Mouse (Mus musculus): ENCODE measurements at regions not wholly inside any gene's neighbourhood (a gene's known extent, or its start where the extent isn't known, plus 50 kb on each side); places are given as distances from the start of the nearest gene placed in this dataset.

DNA sequence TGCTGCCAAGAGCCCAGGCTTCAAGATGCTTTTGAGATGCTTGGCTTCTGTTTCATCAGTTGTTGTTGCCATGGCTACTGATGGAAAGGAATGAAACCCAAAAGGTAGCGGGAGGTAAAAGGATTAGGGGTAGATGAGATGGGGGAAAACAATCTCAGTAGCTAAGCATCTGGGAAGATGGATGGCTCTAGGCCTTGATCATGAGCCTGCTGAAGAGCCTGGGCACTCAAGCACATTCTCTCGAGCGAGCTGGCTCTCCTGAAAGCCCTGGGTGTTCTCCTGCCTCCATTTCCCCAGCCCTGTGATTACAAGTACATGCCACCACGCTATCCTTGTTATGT, 92.3 kb upstream of the Nrsn1 start:
- DNase-seq (ENCODE audit: low read depth, low spot score) = no peak

DNA sequence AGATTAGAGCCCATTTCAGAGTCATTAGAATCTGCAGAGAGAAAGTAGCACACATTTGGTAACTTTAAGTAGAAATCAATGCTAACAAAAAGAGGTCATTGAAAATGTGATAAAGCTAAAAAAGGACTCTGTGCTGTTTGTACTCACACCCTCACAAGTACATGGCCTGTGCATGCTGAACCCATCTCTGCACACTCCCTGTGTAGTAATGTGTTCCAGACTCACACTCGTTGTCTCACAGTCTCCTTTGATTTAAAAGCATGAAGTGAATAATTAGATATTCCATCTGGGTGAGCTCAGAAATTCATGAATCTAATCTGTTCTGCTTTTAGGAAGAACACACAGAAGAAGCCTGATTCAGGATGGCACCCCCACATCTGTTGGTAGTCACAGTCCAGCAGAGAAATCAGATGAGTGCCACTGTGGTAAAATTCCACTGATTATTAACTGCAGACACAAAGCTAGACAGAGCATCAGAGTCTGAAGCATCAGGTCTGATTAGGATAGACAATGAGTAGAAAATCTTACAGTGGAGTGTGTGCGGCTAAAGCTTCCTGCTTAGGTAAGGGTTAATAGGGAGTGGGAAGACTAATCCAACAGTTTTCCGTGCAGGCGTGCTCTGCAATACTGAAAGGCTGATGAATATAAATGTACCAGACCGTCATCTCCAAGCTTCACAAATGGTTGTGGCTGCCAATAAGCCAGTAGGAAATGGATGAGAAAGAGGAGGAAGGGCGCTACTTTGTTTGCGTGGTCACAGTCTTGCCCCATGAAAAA, 91.7 kb upstream of the Nrsn1 start:
- no peak for DNase-seq (ENCODE audit: low read depth, low spot score)
- H3K9me3 ChIP-seq (replicated peaks; ENCODE audit: insufficient read depth, low read length) = no peaks in the 10 kb centered on the region
- no peaks in the 10 kb centered on the region for H3K27me3 ChIP-seq (ENCODE audit: control insufficient read depth in 1 of 2, insufficient read depth in 2 of 2, low read length in 2 of 2)
- no peak overlapping the region for H3K4me3 ChIP-seq (ENCODE audit: control insufficient read depth in 1 of 2, insufficient read depth in 1 of 2, low read depth in 2 of 2, low read length in 2 of 2)
- H3K4me1 ChIP-seq (ENCODE audit: control insufficient read depth in 1 of 2, insufficient read depth in 2 of 2, low read length in 2 of 2) = no peaks in the 10 kb centered on the region
- no peak overlapping the region for H3K9ac ChIP-seq (ENCODE audit: control insufficient read depth, low read depth, low read length, poor library complexity, severe bottlenecking)
- H3K79me2 ChIP-seq (ENCODE audit: control insufficient read depth, insufficient read depth, low read length, poor library complexity) = no peaks in the 10 kb centered on the region
- TF ChIP-seq MYC (IDR thresholded peaks at IDR 0.05; ENCODE audit: low read depth, low read length) (no peak), E2F4 (IDR thresholded peaks at IDR 0.05; ENCODE audit: borderline replicate concordance, low read depth, low read length) (no peak), GATA1 (IDR thresholded peaks at IDR 0.05; ENCODE audit: low read depth, low read length) (no peak), JUND (IDR thresholded peaks at IDR 0.05; ENCODE audit: low read depth, low read length) (no peak), CTCF (IDR thresholded peaks at IDR 0.05 in 2 of 3, conservative IDR thresholded peaks at IDR 0.05 in 1 of 3; ENCODE audit: control insufficient read depth in 1 of 3, insufficient read depth in 1 of 3, low read depth in 2 of 3, low read length in 3 of 3, poor library complexity in 1 of 3, severe bottlenecking in 1 of 3) (no peak), KAT2A (conservative IDR thresholded peaks at IDR 0.05; ENCODE audit: low read depth, low read length) (no peak), UBTF (IDR thresholded peaks at IDR 0.05; ENCODE audit: borderline replicate concordance, insufficient read depth, low read depth, low read length) (no peak)
- no peak overlapping the region for H3K27ac ChIP-seq (ENCODE audit: control insufficient read depth, low read depth, low read length)
- H3K36me3 ChIP-seq (ENCODE audit: control insufficient read depth in 1 of 2, insufficient read depth in 2 of 2, low read length in 2 of 2) = no peaks in the 10 kb centered on the region

More for the DNA sequence above, 92.3 kb upstream of the Nrsn1 start:
- Histone ChIP-seq H3K9ac (ENCODE audit: control insufficient read depth, low read depth, low read length, poor library complexity, severe bottlenecking) (no peak overlapping the region), H3K27ac (ENCODE audit: control insufficient read depth, low read depth, low read length) (no peak overlapping the region), H3K27me3 (ENCODE audit: control insufficient read depth in 1 of 2, insufficient read depth in 2 of 2, low read length in 2 of 2) (no peaks in the 10 kb centered on the region), H3K79me2 (ENCODE audit: control insufficient read depth, insufficient read depth, low read length, poor library complexity) (no peaks in the 10 kb centered on the region), H3K4me1 (ENCODE audit: control insufficient read depth in 1 of 2, insufficient read depth in 2 of 2, low read length in 2 of 2) (no peaks in the 10 kb centered on the region), H3K4me3 (ENCODE audit: control insufficient read depth in 1 of 2, insufficient read depth in 1 of 2, low read depth in 2 of 2, low read length in 2 of 2) (no peak overlapping the region), H3K9me3 (replicated peaks; ENCODE audit: insufficient read depth, low read length) (no peaks in the 10 kb centered on the region), H3K36me3 (ENCODE audit: control insufficient read depth in 1 of 2, insufficient read depth in 2 of 2, low read length in 2 of 2) (no peaks in the 10 kb centered on the region)
- TF ChIP-seq MYC (IDR thresholded peaks at IDR 0.05; ENCODE audit: low read depth, low read length) (no peak), NELFE (IDR thresholded peaks at IDR 0.05; ENCODE audit: low read depth, low read length) (no peak), TBP (IDR thresholded peaks at IDR 0.05; ENCODE audit: low read depth, low read length) (no peak), MXI1 (IDR thresholded peaks at IDR 0.05; ENCODE audit: low read depth, low read length) (no peak), ZMIZ1 (IDR thresholded peaks at IDR 0.05; ENCODE audit: low read depth, low read length) (no peak), MAZ (IDR thresholded peaks at IDR 0.05; ENCODE audit: low read depth, low read length) (no peak), HCFC1 (IDR thresholded peaks at IDR 0.05; ENCODE audit: low read depth, low read length) (no peak), TAL1 (IDR thresholded peaks at IDR 0.05; ENCODE audit: low read length) (no peak), GABPA (IDR thresholded peaks at IDR 0.05; ENCODE audit: low read depth, low read length) (no peak), POLR2A (IDR thresholded peaks at IDR 0.05; ENCODE audit: control insufficient read depth in 1 of 2, insufficient read depth in 1 of 2, low read depth in 1 of 2, low read length in 2 of 2, poor library complexity in 1 of 2) (no peak), GATA1 (IDR thresholded peaks at IDR 0.05; ENCODE audit: low read depth, low read length) (no peak), JUND (IDR thresholded peaks at IDR 0.05; ENCODE audit: low read depth, low read length) (no peak), E2F4 (IDR thresholded peaks at IDR 0.05; ENCODE audit: borderline replicate concordance, low read depth, low read length) (no peak), EP300 (IDR thresholded peaks at IDR 0.05; ENCODE audit: low read depth in 1 of 2, low read length in 2 of 2) (no peak)

Measured in MEL (cell line).